Mouse (Mus musculus): Measurements from ENCODE around the gene Cdkal1.

DNA sequence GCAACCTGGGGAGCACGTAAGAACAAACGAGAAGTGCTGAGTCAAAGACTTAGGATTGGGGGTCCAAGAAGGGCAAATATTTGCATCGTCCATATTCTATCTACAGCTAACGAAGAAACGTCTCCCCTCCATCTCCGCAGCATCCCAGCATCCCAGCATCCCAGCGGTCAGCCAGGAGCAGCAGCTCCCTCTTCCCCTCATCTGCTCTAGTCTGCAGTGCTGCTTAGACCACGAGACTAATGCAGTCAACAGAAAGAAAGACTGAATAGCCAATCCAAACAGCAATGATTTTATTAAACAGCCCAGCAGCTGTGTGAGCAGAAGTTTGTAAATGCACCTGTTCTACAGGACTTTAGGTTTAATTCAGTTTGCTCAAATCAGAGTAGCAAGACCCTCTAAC lies 32.0 kb downstream of the Cdkal1 start:
- TF ChIP-seq CTCF (IDR thresholded peaks at IDR 0.05) (no peak), POLR2A (IDR thresholded peaks at IDR 0.05; ENCODE audit: insufficient read depth, low read depth, low read length) (no peak), EP300 (IDR thresholded peaks at IDR 0.05; ENCODE audit: insufficient read depth, low read depth, low read length) (no peak)
